Mouse (Mus musculus) heart, embryonic 12.5 days (tissue): ENCODE measurements around the gene Man2a1. TPM values are rescaled to one million over a fixed set of nuclear protein-coding genes. Genes with fewer than 3 reads are reported as not detected.

ENCODE experiments used
- ATAC-seq: fragments of 200-750 bp; cut with Nextera tagmentation; 2 replicates; pipeline ENCODE4 v1.8.0; 2017; ENCODE audit warnings: moderate TSS enrichment, moderate library complexity; ENCODE audit not compliant: insufficient number of reproducible peaks, low FRiP score
- H3K27ac ChIP-seq: fragments of 300-500 bp; sonication (generic); 2 replicates; pipeline ENCODE4 v1.5.1; 2016; ENCODE audit warnings: mild to moderate bottlenecking, moderate library complexity; ENCODE audit not compliant: poor library complexity, severe bottlenecking
- H3K27me3 ChIP-seq: fragments of 300-500 bp; sonication (generic); replicated peaks from 2 replicates; pipeline ENCODE4 v1.6.1; 2016; ENCODE audit warnings: mild to moderate bottlenecking, moderate library complexity
- H3K36me3 ChIP-seq: fragments of 300-500 bp; sonication (generic); 2 replicates; pipeline ENCODE4 v1.6.1; 2016; ENCODE audit warnings: mild to moderate bottlenecking, moderate library complexity
- H3K4me1 ChIP-seq: fragments of 300-500 bp; sonication (generic); replicated peaks from 2 replicates; pipeline ENCODE4 v1.6.1; 2016; ENCODE audit warnings: mild to moderate bottlenecking
- H3K4me2 ChIP-seq: fragments of 300-500 bp; sonication (generic); 2 replicates; pipeline ENCODE4 v1.6.1; 2016; ENCODE audit warnings: mild to moderate bottlenecking, moderate library complexity
- H3K4me3 ChIP-seq: fragments of 300-500 bp; sonication (generic); 2 replicates; pipeline ENCODE4 v1.5.1; 2016; ENCODE audit warnings: mild to moderate bottlenecking
- H3K9ac ChIP-seq: fragments of 300-500 bp; sonication (generic); 2 replicates; pipeline ENCODE4 v1.6.1; 2016; ENCODE audit warnings: mild to moderate bottlenecking, moderate library complexity
- H3K9me3 ChIP-seq: fragments of 300-500 bp; sonication (generic); replicated peaks from 2 replicates; pipeline ENCODE4 v1.6.1; 2016; ENCODE audit warnings: mild to moderate bottlenecking, moderate library complexity
- WGBS: fragments of 180-500 bp; shearing (Covaris S2); methylation state at CpG from one replicate; pipeline ENCODE4 v1.1.7; 2016; 5-methylcytosine and 5-hydroxymethylcytosine counted together
- polyA plus RNA-seq: library from polyadenylated mRNA; unstranded; fragments of >200 nt; fragmentation: Nextera tagmentation; extraction: Ambion mirVana; gene quantifications from 2 replicates; pipeline ENCODE4 v1.2.1, GENCODE M21; 2016

Gene Man2a1
- polyA plus RNA-seq, 1 experiment from 2014 or later: 5.3 TPM

DNA sequence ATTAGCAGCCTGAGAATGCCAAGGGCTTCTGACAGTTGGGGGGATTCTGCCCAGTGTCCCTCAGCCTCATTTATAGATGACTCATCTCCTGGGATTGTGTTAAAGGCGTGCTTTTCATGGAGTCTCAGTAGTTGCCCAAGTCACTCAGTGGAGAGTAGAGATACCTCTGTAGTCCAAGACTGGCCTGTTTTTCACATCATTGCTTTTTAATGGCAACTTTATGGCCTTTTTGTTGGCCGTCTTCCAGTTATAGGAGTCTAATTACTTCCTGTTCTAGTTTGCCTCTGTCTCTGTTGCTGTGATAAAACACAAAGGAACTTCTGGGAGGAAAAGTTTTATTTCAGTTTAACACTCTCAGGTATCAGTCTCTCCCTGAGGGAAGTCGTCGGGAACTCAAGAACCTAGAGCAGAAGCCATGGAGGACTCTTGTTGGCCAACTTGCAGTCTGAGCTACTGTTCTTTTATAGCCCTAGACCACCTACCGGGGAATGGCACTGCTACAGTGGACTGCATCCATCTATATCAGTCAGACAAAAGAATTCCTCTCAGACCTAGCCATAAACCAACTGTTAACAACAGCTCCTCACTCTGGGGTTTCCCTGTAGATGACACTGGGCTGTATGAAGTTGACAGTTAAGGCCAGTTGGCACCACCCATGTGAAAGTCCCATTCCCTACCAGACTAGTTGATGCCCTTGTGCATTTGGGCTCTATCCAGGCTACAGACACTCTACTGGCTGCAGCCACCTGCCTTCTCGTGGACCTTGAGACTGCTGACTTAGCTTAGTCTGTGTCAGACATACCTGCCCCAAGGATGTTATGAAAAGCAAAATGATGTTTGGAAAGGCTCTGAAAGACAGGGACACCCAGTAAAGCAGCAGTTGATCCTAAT is 142.4 kb downstream of the Man2a1 start:
- Histone ChIP-seq H3K4me3 (no peak overlapping the region), H3K36me3 (peaks cover 34% of the 10 kb centered on the region), H3K4me1 (peaks cover 9% of the 10 kb centered on the region), H3K9me3 (peaks cover 5% of the 10 kb centered on the region), H3K9ac (no peak overlapping the region), H3K4me2 (no peak overlapping the region), H3K27ac (no peak overlapping the region), H3K27me3 (no peaks in the 10 kb centered on the region)
- WGBS: 84% methylated on average over 6 of the region's 6 CpGs
- ATAC-seq: no peak

DNA sequence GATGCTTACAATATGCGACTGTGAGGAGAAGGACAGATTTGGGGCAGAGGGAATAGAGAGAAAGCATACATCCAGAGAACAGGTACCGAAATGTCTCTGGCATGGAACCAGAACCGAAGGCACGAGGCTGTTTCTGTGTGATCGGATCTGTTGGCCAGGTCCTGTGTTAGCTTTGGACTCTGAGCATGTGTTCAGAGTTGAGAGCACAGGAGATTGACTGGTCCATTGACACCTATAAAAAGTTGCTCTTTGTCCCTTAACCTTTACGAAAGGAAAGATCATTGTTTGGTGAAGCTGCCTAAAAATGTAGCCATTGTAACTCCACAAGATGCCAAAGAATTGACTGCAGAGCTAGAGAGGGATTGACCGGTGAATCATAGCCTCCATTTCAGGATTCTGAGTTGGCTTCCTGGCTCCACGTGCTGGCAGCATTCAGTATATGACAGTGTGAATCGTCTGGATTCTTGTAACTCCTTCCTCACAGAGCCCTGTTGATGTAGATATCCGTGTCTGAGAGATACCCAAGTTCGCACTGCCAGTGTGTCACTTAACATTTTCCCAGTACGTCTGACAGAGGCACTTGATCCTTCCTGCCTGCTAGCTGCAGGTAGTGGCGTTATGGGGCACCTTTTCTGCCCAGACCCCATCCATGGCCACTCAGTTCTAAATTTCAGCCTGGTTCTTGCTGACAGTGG is 143.2 kb downstream of the Man2a1 start:
- WGBS: 69% methylated on average over 13 of the region's 13 CpGs
- H3K36me3 ChIP-seq: peaks cover 30% of the 10 kb centered on the region
- peaks cover 9% of the 10 kb centered on the region for H3K4me1 ChIP-seq
- no peak overlapping the region for H3K9ac ChIP-seq
- H3K4me2 ChIP-seq: no peak overlapping the region
- no peak for ATAC-seq
- H3K4me3 ChIP-seq: no peak overlapping the region
- H3K9me3 ChIP-seq: peaks cover 5% of the 10 kb centered on the region
- no peak overlapping the region for H3K27ac ChIP-seq
- no peaks in the 10 kb centered on the region for H3K27me3 ChIP-seq

DNA sequence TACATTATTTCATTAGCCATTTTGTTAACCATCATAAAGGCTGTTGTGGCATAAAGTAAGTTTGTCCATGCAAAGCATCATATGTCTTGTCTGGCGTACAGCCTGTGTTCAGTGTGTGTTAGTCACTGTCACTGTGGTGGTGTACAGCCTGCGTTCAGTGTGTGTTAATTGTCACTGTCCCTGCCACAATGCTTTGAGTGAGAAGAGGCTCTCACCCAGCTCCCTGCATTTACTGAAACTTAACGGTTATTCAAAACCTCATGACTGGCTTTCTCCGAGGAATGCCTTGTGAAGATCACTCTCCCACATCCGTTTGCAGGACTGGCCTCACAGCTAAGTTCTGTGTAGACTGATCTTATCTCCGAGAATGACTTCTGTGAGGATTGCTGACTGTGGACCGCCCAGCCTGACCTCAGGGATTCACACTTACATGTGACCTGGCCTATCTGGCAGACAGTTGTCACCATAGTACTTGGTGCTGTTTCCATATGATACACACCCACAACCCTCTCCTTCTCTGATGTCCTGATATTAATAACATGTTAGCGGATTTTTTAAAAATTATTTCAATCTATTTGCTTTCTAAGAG is 146.2 kb downstream of the Man2a1 start:
- no peak for ATAC-seq
- H3K27ac ChIP-seq: no peak overlapping the region
- peaks cover 9% of the 10 kb centered on the region for H3K4me1 ChIP-seq
- no peak overlapping the region for H3K4me2 ChIP-seq
- H3K27me3 ChIP-seq: no peaks in the 10 kb centered on the region
- WGBS: 54% methylated on average over 8 of the region's 8 CpGs
- peaks cover 24% of the 10 kb centered on the region for H3K36me3 ChIP-seq
- H3K9me3 ChIP-seq: peaks cover 5% of the 10 kb centered on the region
- H3K4me3 ChIP-seq: no peak overlapping the region
- no peak overlapping the region for H3K9ac ChIP-seq

DNA sequence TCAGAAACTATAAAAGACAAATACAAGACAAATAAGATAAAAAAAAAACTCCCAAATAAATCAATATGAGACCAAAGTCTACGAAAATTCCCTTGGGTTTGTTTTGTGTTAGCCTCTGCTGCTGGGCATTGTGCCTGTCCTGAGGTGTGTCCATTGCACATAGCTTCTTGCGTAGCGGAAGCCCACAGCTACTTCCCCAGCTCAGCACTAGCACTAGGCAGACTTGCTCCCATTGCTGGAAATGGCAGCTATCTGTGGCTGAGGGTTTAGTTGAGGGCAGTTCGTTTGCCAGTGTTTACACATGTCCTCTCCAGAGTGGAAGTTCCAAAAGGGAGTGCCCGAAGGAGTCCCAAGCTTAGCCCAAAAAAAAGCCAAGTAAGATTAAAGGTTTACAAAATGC is 146.9 kb downstream of the Man2a1 start:
- Histone ChIP-seq H3K4me1 (peaks cover 9% of the 10 kb centered on the region), H3K27ac (no peak overlapping the region), H3K27me3 (no peaks in the 10 kb centered on the region), H3K36me3 (peaks cover 22% of the 10 kb centered on the region), H3K4me3 (no peak overlapping the region), H3K4me2 (no peak overlapping the region), H3K9ac (no peak overlapping the region), H3K9me3 (peaks cover 5% of the 10 kb centered on the region)
- 78% methylated on average over 5 of the region's 5 CpGs for WGBS
- ATAC-seq: no peak

DNA sequence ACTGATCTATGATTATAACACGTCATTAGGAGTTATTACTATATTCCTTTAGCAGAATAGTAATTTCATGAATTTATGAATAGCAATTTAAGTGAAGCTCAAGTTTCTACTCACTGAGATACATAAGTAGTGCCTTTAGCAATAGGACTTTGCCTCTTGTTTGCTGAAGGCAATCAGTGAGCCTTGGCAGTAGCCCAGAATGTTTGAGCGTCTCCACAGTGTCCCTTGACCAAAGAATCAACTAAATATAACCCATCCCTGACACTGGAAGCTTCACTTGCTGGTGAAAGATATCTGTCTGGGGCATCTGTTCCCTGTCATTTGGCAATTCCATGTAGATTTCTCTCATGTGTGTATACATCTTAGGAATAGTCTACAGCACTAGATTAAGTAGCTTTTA is 147.6 kb downstream of the Man2a1 start:
- H3K36me3 ChIP-seq: peaks cover 19% of the 10 kb centered on the region
- H3K4me3 ChIP-seq: no peak overlapping the region
- peaks cover 5% of the 10 kb centered on the region for H3K9me3 ChIP-seq
- ATAC-seq: no peak
- no peaks in the 10 kb centered on the region for H3K27me3 ChIP-seq
- peaks cover 9% of the 10 kb centered on the region for H3K4me1 ChIP-seq
- no peak overlapping the region for H3K4me2 ChIP-seq
- H3K9ac ChIP-seq: no peak overlapping the region
- WGBS: 64% methylated on average over 2 of the region's 2 CpGs
- no peak overlapping the region for H3K27ac ChIP-seq

DNA sequence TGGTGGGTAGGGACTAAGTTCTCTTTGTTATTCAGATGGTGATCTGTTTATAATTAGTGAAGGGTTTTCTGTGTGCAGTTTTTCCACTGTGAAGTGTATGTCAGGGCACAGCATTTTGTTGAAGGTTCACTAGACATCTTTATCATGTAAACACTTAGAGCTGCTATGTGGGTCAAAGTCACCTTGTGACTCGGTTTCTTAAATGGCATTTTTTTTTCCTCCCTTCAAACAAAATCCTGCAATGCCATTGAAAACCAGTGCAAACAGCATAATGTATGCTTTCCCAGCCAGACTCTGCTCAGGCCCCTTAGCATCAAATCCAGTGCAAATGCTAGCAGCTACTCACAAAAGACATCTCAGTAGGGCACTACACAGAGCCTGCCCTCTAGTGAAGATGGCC is 148.6 kb downstream of the Man2a1 start:
- no peak overlapping the region for H3K4me3 ChIP-seq
- no peak overlapping the region for H3K9ac ChIP-seq
- no peaks in the 10 kb centered on the region; the same call in 1 of the 2 replicates for H3K4me1 ChIP-seq
- 52% methylated on average over 1 of the region's 1 CpGs for WGBS
- no peak for ATAC-seq
- peaks cover 17% of the 10 kb centered on the region for H3K36me3 ChIP-seq
- no peak overlapping the region for H3K27ac ChIP-seq
- H3K4me2 ChIP-seq: no peak overlapping the region
- peaks cover 5% of the 10 kb centered on the region for H3K9me3 ChIP-seq
- H3K27me3 ChIP-seq: no peaks in the 10 kb centered on the region

DNA sequence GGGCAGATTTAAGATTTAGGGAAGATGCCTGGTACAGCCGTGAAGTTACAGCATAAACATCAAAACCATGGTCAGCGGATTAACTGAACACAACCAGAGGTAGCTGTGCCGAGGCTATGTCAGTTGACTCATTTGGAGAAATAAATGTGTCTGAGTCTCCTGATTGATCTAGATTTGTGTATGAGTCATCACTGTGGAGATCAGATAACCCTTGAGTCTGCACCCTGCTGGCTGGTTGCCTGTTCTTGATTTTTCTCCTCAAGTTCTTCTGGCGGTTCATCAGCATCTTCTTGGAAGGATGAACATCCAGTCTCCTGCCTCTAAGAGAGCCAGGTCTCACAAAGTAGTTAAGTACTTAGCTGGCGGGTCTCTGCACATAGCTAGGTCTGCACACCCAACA is 150.7 kb downstream of the Man2a1 start:
- Histone ChIP-seq H3K4me1 (no peaks in the 10 kb centered on the region; the same call in 1 of the 2 replicates), H3K27me3 (no peaks in the 10 kb centered on the region), H3K27ac (no peak overlapping the region), H3K36me3 (peaks cover 8% of the 10 kb centered on the region; the same call in 1 of the 2 replicates), H3K9me3 (no peaks in the 10 kb centered on the region), H3K9ac (no peak overlapping the region), H3K4me3 (no peak overlapping the region), H3K4me2 (no peak overlapping the region)
- ATAC-seq: no peak
- 84% methylated on average over 5 of the region's 5 CpGs for WGBS

DNA sequence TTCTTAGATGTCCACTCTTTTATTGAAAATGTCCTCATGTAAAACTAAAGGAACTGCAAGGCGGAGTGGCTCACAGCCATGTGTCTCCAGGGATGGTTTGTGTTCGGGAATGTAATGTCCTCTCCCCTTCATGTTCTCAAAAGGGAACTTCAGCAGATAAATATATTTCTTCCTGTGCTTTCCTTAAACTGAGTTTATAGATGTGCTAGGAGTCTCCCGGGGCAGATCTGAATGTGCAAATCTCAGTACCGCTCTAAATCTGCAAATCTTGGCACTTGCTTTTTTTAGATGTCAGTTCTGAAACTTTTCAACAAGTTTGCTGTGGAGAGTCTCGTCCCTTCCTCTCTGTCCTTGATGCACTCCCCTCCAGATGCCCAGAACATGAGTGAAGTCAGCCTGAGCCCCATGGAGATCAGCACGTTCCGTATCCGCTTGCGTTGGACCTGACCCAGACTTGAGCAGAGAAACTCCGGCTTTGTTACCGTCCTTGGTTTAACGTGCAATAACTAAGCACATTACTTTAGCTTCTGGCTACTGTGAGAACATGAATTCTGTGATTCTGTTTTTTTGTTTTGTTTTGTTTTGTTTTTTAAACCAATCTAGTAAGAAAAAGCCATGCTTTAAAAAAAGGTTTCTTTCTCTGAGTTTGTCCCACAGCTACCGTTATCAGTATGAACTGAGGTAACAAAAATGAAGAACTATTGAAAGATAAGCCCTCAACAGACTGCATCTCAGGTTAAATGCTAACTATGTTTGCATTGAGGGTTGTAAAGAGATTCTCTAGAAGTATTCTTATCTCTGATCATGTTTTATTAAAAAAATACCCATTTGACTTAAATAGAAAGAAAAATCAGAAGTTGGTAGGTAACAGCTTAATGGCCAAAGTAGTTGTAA is 151.8 kb downstream of the Man2a1 start:
- no peaks in the 10 kb centered on the region; the same call in 1 of the 2 replicates for H3K4me1 ChIP-seq
- no peak overlapping the region for H3K4me3 ChIP-seq
- no peaks in the 10 kb centered on the region for H3K9me3 ChIP-seq
- no peak overlapping the region for H3K4me2 ChIP-seq
- no peak overlapping the region for H3K27ac ChIP-seq
- H3K27me3 ChIP-seq: no peaks in the 10 kb centered on the region
- H3K9ac ChIP-seq: no peak overlapping the region
- WGBS: 86% methylated on average over 13 of the region's 13 CpGs
- no peak for ATAC-seq
- H3K36me3 ChIP-seq: peaks cover 6% of the 10 kb centered on the region; the same call in 1 of the 2 replicates

DNA sequence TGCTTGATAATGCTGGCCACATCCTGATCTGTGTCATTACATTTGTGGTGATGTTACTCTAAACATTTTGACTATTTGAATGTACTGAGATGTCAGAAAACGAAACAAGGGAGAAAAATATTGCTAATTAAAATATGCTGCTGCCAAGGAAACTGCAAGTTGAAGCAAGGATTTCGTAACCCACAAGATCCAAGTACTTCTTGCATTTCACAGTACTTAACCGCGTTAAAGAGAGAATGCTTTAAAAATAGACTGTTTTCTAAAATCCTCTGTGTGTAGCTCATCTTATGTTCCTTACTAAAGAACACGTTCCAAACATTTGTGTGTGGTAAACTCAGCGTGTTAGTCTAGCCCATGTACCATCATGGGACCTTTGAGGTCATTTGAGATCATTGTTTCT is 153.0 kb downstream of the Man2a1 start:
- H3K4me3 ChIP-seq: no peak overlapping the region
- H3K27ac ChIP-seq: no peak overlapping the region
- 83% methylated on average over 6 of the region's 6 CpGs for WGBS
- no peaks in the 10 kb centered on the region for H3K4me1 ChIP-seq
- ATAC-seq: no peak
- H3K4me2 ChIP-seq: no peak overlapping the region
- H3K36me3 ChIP-seq: peaks cover 6% of the 10 kb centered on the region; the same call in 1 of the 2 replicates
- no peaks in the 10 kb centered on the region for H3K9me3 ChIP-seq
- H3K9ac ChIP-seq: no peak overlapping the region
- no peaks in the 10 kb centered on the region for H3K27me3 ChIP-seq

DNA sequence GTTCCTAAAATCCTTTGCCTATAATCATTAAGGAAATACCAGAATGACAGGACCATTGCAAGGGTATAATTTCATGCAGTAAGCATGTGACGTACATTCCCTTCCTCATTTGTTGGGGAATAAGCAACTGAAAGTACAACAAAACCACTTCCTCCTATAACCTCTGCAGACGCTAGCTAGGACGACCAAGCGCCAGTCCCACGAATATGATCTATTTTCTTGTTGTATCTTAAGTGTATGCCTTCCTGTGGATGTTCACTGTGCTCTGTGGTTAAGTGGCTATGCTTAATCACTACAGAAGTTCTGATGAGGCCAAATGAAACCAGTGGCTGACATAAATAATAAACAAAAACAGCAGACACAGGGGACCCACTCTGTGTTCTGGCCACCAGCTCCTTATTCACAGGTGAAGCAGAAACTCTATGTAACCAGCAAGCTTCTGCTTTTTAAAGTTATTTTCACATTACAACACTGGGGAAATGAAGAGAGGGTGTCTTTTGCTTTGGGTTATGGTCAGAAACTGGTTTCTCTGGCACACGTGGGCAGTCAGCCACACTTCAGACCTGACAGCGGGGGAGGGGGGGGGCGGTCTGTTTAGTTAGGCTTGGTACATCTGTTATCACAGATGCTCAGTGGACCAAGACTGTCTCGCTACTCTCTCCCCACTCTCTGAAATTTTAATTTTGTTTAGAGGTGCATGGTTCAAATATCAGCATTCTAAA is 153.8 kb downstream of the Man2a1 start:
- H3K4me3 ChIP-seq: no peak overlapping the region
- ATAC-seq: no peak
- peaks cover 6% of the 10 kb centered on the region; the same call in 1 of the 2 replicates for H3K36me3 ChIP-seq
- 72% methylated on average over 9 of the region's 9 CpGs for WGBS
- no peaks in the 10 kb centered on the region for H3K4me1 ChIP-seq
- no peak overlapping the region for H3K9ac ChIP-seq
- no peaks in the 10 kb centered on the region for H3K9me3 ChIP-seq
- H3K27me3 ChIP-seq: no peaks in the 10 kb centered on the region
- no peak overlapping the region for H3K27ac ChIP-seq
- no peak overlapping the region for H3K4me2 ChIP-seq
